Mouse (Mus musculus): ENCODE data around the gene 1700003F12Rik. TPM values are rescaled to one million over a fixed set of nuclear protein-coding genes. Genes with fewer than 3 reads are reported as not detected.

Gene 1700003F12Rik
- polyA plus RNA-seq, 1 experiment from 2014 or later = 3.0 TPM

DNA sequence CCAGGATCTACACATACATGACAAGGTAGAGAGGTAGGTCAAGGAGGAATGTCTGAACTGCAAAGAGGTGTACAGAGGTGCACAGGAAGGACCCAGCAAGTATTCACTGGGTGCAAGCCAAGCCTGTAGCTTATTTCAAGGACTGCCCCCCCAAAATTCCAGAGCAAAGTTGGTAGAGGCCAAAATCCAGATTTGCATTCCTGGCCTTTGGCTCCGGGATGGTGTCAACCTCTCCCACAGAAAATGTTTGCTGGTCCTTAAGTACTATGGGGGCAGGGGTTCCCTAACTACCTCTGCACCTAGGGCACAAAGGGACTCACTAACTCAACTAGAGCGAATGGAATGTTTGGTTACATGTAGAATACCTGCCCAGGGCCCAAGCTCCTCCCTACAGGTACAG, 20.9 kb downstream of the 1700003F12Rik start:
- Histone ChIP-seq H3K27ac (ENCODE audit: low read depth, low read length) (peak overlapping the region; percentile 88), H3K4me2 (replicated peaks; ENCODE audit: low read depth, low read length) (peak overlapping the region; percentile 70), H3K4me1 (replicated peaks; ENCODE audit: control insufficient read depth, insufficient read depth, low read length) (peaks cover 12% of the 10 kb centered on the region), H3K9ac (ENCODE audit: low read depth, low read length) (peak overlapping the region; percentile 84), H3K4me3 (ENCODE audit: low read depth, low read length) (peak overlapping the region; percentile 86), H3K27me3 (ENCODE audit: control insufficient read depth, insufficient read depth, low read length) (no peaks in the 10 kb centered on the region), H3K36me3 (ENCODE audit: control insufficient read depth, insufficient read depth, low read length) (0 out of 2 replicates have a peak, but pooled peaks cover 1% of the 10 kb centered on the region), H3K9me3 (ENCODE audit: control insufficient read depth, low read length) (no peaks in the 10 kb centered on the region)
- 79% methylated on average over 2 of the region's 2 CpGs for WGBS
- no peak for ATAC-seq (ENCODE audit: low FRiP score)
- DNase-seq (ENCODE audit: low spot score) = no peak

DNA sequence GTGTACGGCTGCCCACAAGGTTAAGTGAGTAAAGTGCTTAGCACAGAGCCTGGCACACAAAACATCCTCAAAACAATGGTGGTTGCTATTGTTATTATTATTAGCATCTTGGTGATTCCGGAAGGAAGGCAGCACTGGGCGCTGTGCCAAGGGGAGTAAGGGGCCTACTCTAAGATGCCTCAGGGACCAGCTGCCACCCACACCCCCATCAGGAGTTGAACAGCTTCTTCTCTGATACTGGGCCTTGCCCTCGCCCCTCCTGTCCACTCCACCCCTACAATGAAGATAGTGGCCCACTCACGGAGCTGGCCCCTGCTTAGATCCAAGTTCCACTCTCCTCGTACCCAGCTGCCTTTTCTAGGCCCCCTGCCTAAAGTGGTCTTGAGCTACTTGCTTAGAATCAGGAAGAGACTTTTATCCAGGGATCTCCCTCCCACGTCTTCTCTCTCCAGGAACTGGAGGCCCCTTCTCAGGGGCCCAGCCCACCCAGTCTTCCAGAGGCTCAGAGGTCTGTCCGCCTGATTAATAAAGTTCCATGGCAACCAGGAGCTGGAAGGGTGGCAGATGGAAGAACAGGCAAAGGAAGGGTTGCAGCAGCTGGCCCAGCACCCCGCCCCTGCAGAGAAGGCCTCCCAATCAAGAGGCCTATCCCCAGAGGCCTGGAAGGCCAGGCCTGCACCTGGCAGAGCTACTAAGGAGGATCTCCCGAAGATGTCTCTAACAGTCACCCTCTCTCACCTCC, 21.6 kb downstream of the 1700003F12Rik start:
- no peaks in the 10 kb centered on the region for H3K27me3 ChIP-seq (ENCODE audit: control insufficient read depth, insufficient read depth, low read length)
- H3K4me3 ChIP-seq (ENCODE audit: low read depth, low read length) = peak overlapping the region; percentile 86
- ATAC-seq (ENCODE audit: low FRiP score) (peak; percentile 44), DNase-seq (ENCODE audit: low spot score) (peak; percentile 67)
- H3K9ac ChIP-seq (ENCODE audit: low read depth, low read length) = peak overlapping the region; percentile 84
- WGBS = 7% methylated on average over 10 of the region's 10 CpGs
- no peaks in the 10 kb centered on the region for H3K36me3 ChIP-seq (ENCODE audit: control insufficient read depth, insufficient read depth, low read length)
- no peaks in the 10 kb centered on the region for H3K9me3 ChIP-seq (ENCODE audit: control insufficient read depth, low read length)
- H3K4me2 ChIP-seq (replicated peaks; ENCODE audit: low read depth, low read length) = peak overlapping the region; percentile 70
- H3K27ac ChIP-seq (ENCODE audit: low read depth, low read length) = peak overlapping the region; percentile 88
- H3K4me1 ChIP-seq (replicated peaks; ENCODE audit: control insufficient read depth, insufficient read depth, low read length) = peaks cover 12% of the 10 kb centered on the region

DNA sequence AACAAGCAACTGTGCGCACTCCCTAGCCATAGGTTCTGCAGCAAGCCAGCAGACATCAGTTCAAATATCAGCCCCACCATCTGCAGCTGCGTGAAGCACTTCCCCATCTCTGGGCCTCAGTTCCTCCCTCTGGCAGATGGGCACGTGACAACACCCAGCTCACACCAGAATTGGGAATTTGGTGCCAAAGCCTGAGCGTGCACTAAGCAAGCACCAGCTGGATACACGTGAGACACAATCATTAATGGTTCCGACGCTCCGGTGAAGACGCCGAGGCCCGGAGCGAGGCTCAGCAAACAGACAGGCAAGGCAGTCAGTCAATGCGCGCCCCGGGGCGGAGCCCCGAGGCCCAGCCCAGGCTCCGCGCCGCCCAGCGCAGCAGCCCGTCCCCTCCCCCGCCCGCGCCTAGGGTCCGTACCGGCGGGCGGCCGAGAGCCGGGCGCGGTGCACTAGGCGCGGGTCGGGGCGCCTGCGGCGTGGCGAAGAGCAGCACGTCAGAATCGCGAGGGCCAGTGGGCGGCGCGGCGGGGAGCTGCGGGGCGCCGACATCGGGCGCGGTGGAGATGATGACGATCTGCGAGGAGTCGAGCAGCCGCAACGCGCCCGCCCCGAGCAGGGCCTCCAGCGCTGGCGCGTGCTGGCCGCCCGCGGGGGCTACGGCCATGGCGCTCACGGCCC, 22.3 kb downstream of the 1700003F12Rik start:
- H3K27me3 ChIP-seq (ENCODE audit: control insufficient read depth, insufficient read depth, low read length) = no peaks in the 10 kb centered on the region
- no peaks in the 10 kb centered on the region for H3K9me3 ChIP-seq (ENCODE audit: control insufficient read depth, low read length)
- H3K4me2 ChIP-seq (replicated peaks; ENCODE audit: low read depth, low read length) = peak overlapping the region; percentile 70
- peak; percentile 77 for ATAC-seq (ENCODE audit: low FRiP score)
- H3K27ac ChIP-seq (ENCODE audit: low read depth, low read length) = peak overlapping the region; percentile 88
- H3K9ac ChIP-seq (ENCODE audit: low read depth, low read length) = peak overlapping the region; percentile 84
- peak overlapping the region; percentile 86 for H3K4me3 ChIP-seq (ENCODE audit: low read depth, low read length)
- DNase-seq (ENCODE audit: low spot score) = peak; percentile 78
- peaks cover 12% of the 10 kb centered on the region for H3K4me1 ChIP-seq (replicated peaks; ENCODE audit: control insufficient read depth, insufficient read depth, low read length)
- H3K36me3 ChIP-seq (ENCODE audit: control insufficient read depth, insufficient read depth, low read length) = no peaks in the 10 kb centered on the region
- 0% methylated on average over 54 of the region's 70 CpGs for WGBS

DNA sequence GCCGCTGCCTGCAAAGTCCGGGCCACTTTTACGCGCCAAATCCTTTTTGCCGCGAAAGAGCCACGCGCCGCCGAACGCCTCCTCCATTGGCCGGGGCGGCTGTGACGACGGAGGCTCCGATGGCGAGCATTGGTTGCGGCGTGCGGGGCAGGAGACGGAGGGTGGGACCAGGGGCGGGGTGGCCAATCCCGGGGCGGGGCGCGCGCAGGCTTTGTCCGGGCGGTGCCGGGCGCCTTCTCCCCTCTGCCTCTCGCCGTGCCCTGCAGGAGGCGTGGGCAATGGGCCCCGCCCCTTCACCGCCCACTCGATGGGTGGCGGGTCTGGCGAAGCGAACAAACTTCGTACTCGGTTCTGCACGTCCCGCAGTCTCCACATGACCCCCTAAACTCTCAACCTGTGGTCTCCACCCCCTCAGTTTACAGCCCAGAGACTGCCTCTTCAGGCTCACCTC, 23.0 kb downstream of the 1700003F12Rik start, which contains the start of gene E2f1:
E2f1 (minus strand) TSS at position 57 of the 451 bp plus-strand sequence.
- H3K4me2 ChIP-seq (replicated peaks; ENCODE audit: low read depth, low read length) = peak within 1 kb of the TSS; percentile 70
- peak within 1 kb of the TSS; percentile 86 for H3K4me3 ChIP-seq (ENCODE audit: low read depth, low read length)
- peak within 1 kb of the TSS; percentile 88 for H3K27ac ChIP-seq (ENCODE audit: low read depth, low read length)
- no peaks in the 10 kb centered on the region for H3K9me3 ChIP-seq (ENCODE audit: control insufficient read depth, low read length)
- H3K27me3 ChIP-seq (ENCODE audit: control insufficient read depth, insufficient read depth, low read length) = no peaks in the 10 kb centered on the region
- 0% methylated on average over 28 of the region's 44 CpGs for WGBS
- ATAC-seq (ENCODE audit: low FRiP score) = peak; percentile 96
- no peaks in the 10 kb centered on the region for H3K36me3 ChIP-seq (ENCODE audit: control insufficient read depth, insufficient read depth, low read length)
- peaks cover 14% of the 10 kb centered on the region for H3K4me1 ChIP-seq (replicated peaks; ENCODE audit: control insufficient read depth, insufficient read depth, low read length)
- peak within 1 kb of the TSS; percentile 84 for H3K9ac ChIP-seq (ENCODE audit: low read depth, low read length)
- peak; percentile 96 for DNase-seq (ENCODE audit: low spot score)

DNA sequence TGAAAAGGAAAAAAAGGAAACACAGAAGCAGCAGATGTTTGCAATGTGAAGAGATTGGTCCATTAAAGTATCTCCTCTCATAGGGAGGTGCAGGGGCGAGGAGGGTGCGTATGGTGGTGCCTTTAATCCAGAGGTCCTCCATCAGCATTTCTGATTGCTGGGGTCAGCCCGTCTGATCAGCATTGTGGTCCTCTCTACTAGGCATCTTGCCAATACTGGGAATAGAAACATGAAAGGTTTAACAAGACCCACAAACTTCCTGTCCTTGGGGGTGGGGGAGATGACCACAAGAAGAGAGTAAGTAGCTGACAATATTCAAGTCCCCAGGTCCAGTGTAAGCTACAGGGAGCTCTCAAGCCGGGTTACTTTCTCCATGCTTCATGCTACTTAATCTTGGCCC, 23.8 kb downstream of the 1700003F12Rik start:
- Histone ChIP-seq H3K9me3 (ENCODE audit: control insufficient read depth, low read length) (no peaks in the 10 kb centered on the region), H3K27me3 (ENCODE audit: control insufficient read depth, insufficient read depth, low read length) (no peaks in the 10 kb centered on the region), H3K27ac (ENCODE audit: low read depth, low read length) (no peak overlapping the region), H3K36me3 (ENCODE audit: control insufficient read depth, insufficient read depth, low read length) (no peaks in the 10 kb centered on the region), H3K9ac (ENCODE audit: low read depth, low read length) (no peak overlapping the region), H3K4me2 (replicated peaks; ENCODE audit: low read depth, low read length) (no peak overlapping the region), H3K4me1 (replicated peaks; ENCODE audit: control insufficient read depth, insufficient read depth, low read length) (peaks cover 11% of the 10 kb centered on the region), H3K4me3 (ENCODE audit: low read depth, low read length) (no peak overlapping the region)
- no peak for DNase-seq (ENCODE audit: low spot score)
- no peak for ATAC-seq (ENCODE audit: low FRiP score)
- whole genome bisulfite sequencing = 75% methylated on average over 4 of the region's 4 CpGs

DNA sequence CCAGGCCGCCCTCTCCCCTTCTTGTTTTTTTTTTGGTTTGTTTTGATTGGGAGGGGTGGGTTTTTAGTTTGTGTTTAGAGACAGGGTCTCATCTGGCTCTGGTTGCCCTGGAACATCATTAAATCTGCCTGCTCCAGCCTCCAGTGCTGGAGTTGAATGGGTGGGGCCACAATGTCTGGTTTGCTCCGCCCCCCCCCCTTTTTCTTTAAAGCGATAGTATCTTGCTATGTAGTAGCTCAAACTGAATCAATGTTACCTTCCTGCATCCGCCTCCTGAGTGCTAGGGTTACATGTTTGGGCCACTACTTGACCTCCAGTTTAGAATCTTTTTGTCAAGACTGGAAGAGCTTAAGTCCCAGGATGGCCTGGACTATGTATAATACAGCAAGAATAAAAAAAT, 24.4 kb downstream of the 1700003F12Rik start:
- no peak overlapping the region for H3K4me2 ChIP-seq (replicated peaks; ENCODE audit: low read depth, low read length)
- H3K36me3 ChIP-seq (ENCODE audit: control insufficient read depth, insufficient read depth, low read length) = no peaks in the 10 kb centered on the region
- no peak overlapping the region for H3K27ac ChIP-seq (ENCODE audit: low read depth, low read length)
- DNase-seq (ENCODE audit: low spot score) (no peak), ATAC-seq (ENCODE audit: low FRiP score) (no peak)
- no peaks in the 10 kb centered on the region for H3K9me3 ChIP-seq (ENCODE audit: control insufficient read depth, low read length)
- H3K4me1 ChIP-seq (replicated peaks; ENCODE audit: control insufficient read depth, insufficient read depth, low read length) = peaks cover 8% of the 10 kb centered on the region; the same call in 1 of the 2 replicates
- H3K27me3 ChIP-seq (ENCODE audit: control insufficient read depth, insufficient read depth, low read length) = no peaks in the 10 kb centered on the region
- no peak overlapping the region for H3K9ac ChIP-seq (ENCODE audit: low read depth, low read length)
- 88% methylated on average over 4 of the region's 4 CpGs for WGBS
- no peak overlapping the region for H3K4me3 ChIP-seq (ENCODE audit: low read depth, low read length)

DNA sequence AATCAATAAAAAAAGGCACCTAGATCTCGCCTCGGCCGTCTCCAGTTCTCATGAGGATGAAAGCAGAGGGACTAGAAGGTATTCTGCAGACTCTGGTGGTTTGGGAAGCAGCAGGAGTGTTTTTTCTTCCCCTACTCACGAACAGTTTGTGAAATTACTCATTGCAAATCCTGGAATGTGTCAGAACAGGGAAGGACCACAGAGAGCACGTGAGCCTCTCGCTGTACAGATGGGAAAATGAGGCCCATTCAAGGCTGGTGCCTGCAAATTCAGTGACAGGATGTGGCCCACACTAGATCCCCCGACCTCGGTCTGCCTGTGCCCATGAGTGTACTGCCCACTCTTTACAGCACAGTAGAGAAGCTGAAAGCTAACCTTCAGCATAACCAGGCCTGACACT, 25.1 kb downstream of the 1700003F12Rik start:
- Histone ChIP-seq H3K4me1 (replicated peaks; ENCODE audit: control insufficient read depth, insufficient read depth, low read length) (peaks cover 10% of the 10 kb centered on the region), H3K27me3 (ENCODE audit: control insufficient read depth, insufficient read depth, low read length) (no peaks in the 10 kb centered on the region), H3K9ac (ENCODE audit: low read depth, low read length) (no peak overlapping the region), H3K36me3 (ENCODE audit: control insufficient read depth, insufficient read depth, low read length) (no peaks in the 10 kb centered on the region), H3K27ac (ENCODE audit: low read depth, low read length) (no peak overlapping the region), H3K4me3 (ENCODE audit: low read depth, low read length) (no peak overlapping the region), H3K9me3 (ENCODE audit: control insufficient read depth, low read length) (no peaks in the 10 kb centered on the region), H3K4me2 (replicated peaks; ENCODE audit: low read depth, low read length) (no peak overlapping the region)
- DNase-seq (ENCODE audit: low spot score) (no peak), ATAC-seq (ENCODE audit: low FRiP score) (no peak)
- 79% methylated on average over 8 of the region's 8 CpGs for WGBS

DNA sequence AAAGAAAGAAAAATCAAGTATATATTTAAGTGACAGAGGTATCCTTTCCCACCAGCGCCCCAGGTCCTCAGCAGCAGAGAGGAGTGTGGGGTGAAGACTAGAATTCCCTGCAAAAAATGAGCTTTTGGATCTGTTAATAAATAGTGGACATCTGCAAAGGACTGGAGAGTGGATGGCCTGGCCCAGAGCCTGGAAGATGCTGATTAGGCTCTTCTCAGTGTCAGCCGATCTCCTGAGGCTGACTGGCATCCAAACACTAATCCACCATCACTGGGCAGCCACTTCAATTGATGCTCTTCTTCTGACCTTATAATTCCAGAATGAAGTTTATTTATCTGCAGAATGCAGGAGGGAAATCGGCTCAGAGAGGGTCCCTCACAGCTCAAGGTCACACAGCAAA, 26.1 kb downstream of the 1700003F12Rik start:
- Histone ChIP-seq H3K4me2 (replicated peaks; ENCODE audit: low read depth, low read length) (no peak overlapping the region), H3K36me3 (ENCODE audit: control insufficient read depth, insufficient read depth, low read length) (no peaks in the 10 kb centered on the region), H3K27me3 (ENCODE audit: control insufficient read depth, insufficient read depth, low read length) (no peaks in the 10 kb centered on the region), H3K9ac (ENCODE audit: low read depth, low read length) (no peak overlapping the region), H3K4me3 (ENCODE audit: low read depth, low read length) (no peak overlapping the region), H3K27ac (ENCODE audit: low read depth, low read length) (no peak overlapping the region), H3K4me1 (replicated peaks; ENCODE audit: control insufficient read depth, insufficient read depth, low read length) (peaks cover 12% of the 10 kb centered on the region), H3K9me3 (ENCODE audit: control insufficient read depth, low read length) (no peaks in the 10 kb centered on the region)
- ATAC-seq (ENCODE audit: low FRiP score) (no peak), DNase-seq (ENCODE audit: low spot score) (no peak)
- 94% methylated on average over 3 of the region's 3 CpGs for WGBS

Measured in hindbrain, embryonic 11.5 days (tissue).